Mouse (Mus musculus): ENCODE measurements around the gene Abhd14a. TPM values are rescaled to one million over a fixed set of nuclear protein-coding genes. Genes with fewer than 3 reads are reported as not detected.

Abhd14a gene
- total and polyA plus RNA-seq, 3 experiments: 22.8 to 48.7 TPM; not detected in 1

DNA sequence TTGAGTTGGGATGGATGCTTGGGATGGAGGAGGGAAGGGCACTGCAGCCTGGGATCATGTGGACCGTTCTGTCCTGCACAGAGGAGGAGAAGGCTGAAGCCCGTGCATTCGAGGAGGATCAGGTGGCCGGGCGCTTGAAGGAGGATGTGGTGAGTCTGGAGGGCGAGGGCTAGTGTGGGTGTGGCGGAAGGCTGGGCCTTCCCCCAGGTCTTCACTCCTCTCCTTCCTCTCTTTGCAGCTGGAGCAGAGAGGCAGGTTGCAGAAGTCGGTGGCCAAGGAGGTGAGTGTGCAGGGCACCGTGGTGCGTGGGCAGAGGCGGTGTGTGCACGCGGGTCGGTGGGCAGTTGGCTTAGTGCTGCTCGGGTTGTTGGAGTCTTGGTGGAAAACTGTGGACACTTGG is 33.6 kb upstream of the Abhd14a start:
- Histone ChIP-seq H3K9me3 (replicated peaks; ENCODE audit: insufficient read depth, low read length) (no peaks in the 10 kb centered on the region), H3K27me3 (ENCODE audit: control insufficient read depth in 1 of 2, insufficient read depth in 2 of 2, low read length in 2 of 2) (no peaks in the 10 kb centered on the region), H3K4me1 (ENCODE audit: control insufficient read depth in 1 of 2, insufficient read depth in 2 of 2, low read length in 2 of 2) (peaks cover 0 to 9% of the 10 kb centered on the region in 2 experiments; a peak in 3 of 4 replicates), H3K36me3 (ENCODE audit: control insufficient read depth in 1 of 2, insufficient read depth in 2 of 2, low read length in 2 of 2) (peaks cover 0 to 3% of the 10 kb centered on the region in 2 experiments; a peak in 3 of 4 replicates), H3K4me3 (ENCODE audit: control insufficient read depth in 1 of 2, insufficient read depth in 1 of 2, low read depth in 2 of 2, low read length in 2 of 2) (no peak overlapping the region), H3K9ac (ENCODE audit: control insufficient read depth, low read depth, low read length, poor library complexity, severe bottlenecking) (no peak overlapping the region), H3K27ac (ENCODE audit: control insufficient read depth, low read depth, low read length) (no peak overlapping the region), H3K79me2 (ENCODE audit: control insufficient read depth, insufficient read depth, low read length, poor library complexity) (peaks cover 27% of the 10 kb centered on the region)
- no peak for TF ChIP-seq MXI1 (IDR thresholded peaks at IDR 0.05; ENCODE audit: low read depth, low read length)
- TF ChIP-seq USF2 (IDR thresholded peaks at IDR 0.05; ENCODE audit: borderline replicate concordance in 1 of 2, insufficient read depth in 1 of 2, low read depth in 1 of 2, low read length in 2 of 2): no peak
- TF ChIP-seq HCFC1 (IDR thresholded peaks at IDR 0.05; ENCODE audit: low read depth, low read length): no peak
- no peak for TF ChIP-seq TCF12 (IDR thresholded peaks at IDR 0.05; ENCODE audit: low read depth, low read length)
- no peak for TF ChIP-seq JUND (IDR thresholded peaks at IDR 0.05; ENCODE audit: low read depth, low read length)
- TF ChIP-seq E2F4 (IDR thresholded peaks at IDR 0.05; ENCODE audit: borderline replicate concordance, low read depth, low read length): no peak
- no peak for TF ChIP-seq CTCF (IDR thresholded peaks at IDR 0.05 in 2 of 3, conservative IDR thresholded peaks at IDR 0.05 in 1 of 3; ENCODE audit: control insufficient read depth in 1 of 3, insufficient read depth in 1 of 3, low read depth in 2 of 3, low read length in 3 of 3, poor library complexity in 1 of 3, severe bottlenecking in 1 of 3)
- no peak for TF ChIP-seq RCOR1 (IDR thresholded peaks at IDR 0.05; ENCODE audit: low read depth, low read length)
- no peak for TF ChIP-seq MEF2A (IDR thresholded peaks at IDR 0.05; ENCODE audit: extremely low read depth, insufficient replicate concordance, low read depth, low read length, poor library complexity, severe bottlenecking)
- TF ChIP-seq RAD21 (IDR thresholded peaks at IDR 0.05; ENCODE audit: low read depth, low read length): no peak
- no peak for TF ChIP-seq POLR2AphosphoS5 (IDR thresholded peaks at IDR 0.05; ENCODE audit: borderline replicate concordance, low read depth, low read length)
- TF ChIP-seq NELFE (IDR thresholded peaks at IDR 0.05; ENCODE audit: low read depth, low read length): no peak
- no peak for TF ChIP-seq MAZ (IDR thresholded peaks at IDR 0.05; ENCODE audit: low read depth, low read length)
- no peak for TF ChIP-seq MYC (IDR thresholded peaks at IDR 0.05; ENCODE audit: low read depth, low read length)
- no peak for DNase-seq (ENCODE audit: low read depth, low spot score)

DNA sequence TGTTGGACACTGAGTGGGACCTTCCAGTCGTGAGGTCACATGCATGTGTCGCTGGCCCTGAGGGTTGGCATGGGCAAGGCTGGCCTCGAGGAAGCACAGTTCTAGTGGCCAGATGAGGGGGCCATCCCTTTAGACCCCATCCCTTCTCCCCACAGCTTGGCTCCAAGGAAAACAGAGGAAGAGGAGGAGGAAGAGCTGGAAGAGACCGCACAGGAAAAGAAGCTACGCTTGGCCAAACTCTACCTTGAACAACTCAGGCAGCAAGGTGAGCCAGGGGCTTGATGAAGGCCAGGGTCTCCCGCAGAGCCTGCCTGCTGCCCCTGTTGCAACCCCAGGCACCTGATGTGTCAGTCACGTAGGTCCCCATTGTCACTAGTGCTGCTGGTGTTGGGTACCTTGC is 33.1 kb upstream of the Abhd14a start:
- H3K27me3 ChIP-seq (ENCODE audit: control insufficient read depth in 1 of 2, insufficient read depth in 2 of 2, low read length in 2 of 2): no peaks in the 10 kb centered on the region
- H3K9me3 ChIP-seq (replicated peaks; ENCODE audit: insufficient read depth, low read length): no peaks in the 10 kb centered on the region
- H3K4me3 ChIP-seq (ENCODE audit: control insufficient read depth in 1 of 2, insufficient read depth in 1 of 2, low read depth in 2 of 2, low read length in 2 of 2): no peak overlapping the region
- peaks cover 27% of the 10 kb centered on the region for H3K79me2 ChIP-seq (ENCODE audit: control insufficient read depth, insufficient read depth, low read length, poor library complexity)
- peaks cover 0 to 3% of the 10 kb centered on the region in 2 experiments; a peak in 3 of 4 replicates for H3K36me3 ChIP-seq (ENCODE audit: control insufficient read depth in 1 of 2, insufficient read depth in 2 of 2, low read length in 2 of 2)
- TF ChIP-seq CTCF (IDR thresholded peaks at IDR 0.05 in 2 of 3, conservative IDR thresholded peaks at IDR 0.05 in 1 of 3; ENCODE audit: control insufficient read depth in 1 of 3, insufficient read depth in 1 of 3, low read depth in 2 of 3, low read length in 3 of 3, poor library complexity in 1 of 3, severe bottlenecking in 1 of 3) (no peak), MAFK (IDR thresholded peaks at IDR 0.05; ENCODE audit: borderline replicate concordance, low read depth, low read length) (no peak), ZKSCAN1 (IDR thresholded peaks at IDR 0.05; ENCODE audit: low read depth, low read length) (no peak), SMC3 (IDR thresholded peaks at IDR 0.05; ENCODE audit: low read depth, low read length) (no peak), MYB (IDR thresholded peaks at IDR 0.05; ENCODE audit: low read depth, low read length) (no peak), ELF1 (IDR thresholded peaks at IDR 0.05; ENCODE audit: low read depth, low read length) (no peak)
- H3K4me1 ChIP-seq (ENCODE audit: control insufficient read depth in 1 of 2, insufficient read depth in 2 of 2, low read length in 2 of 2): peaks cover 0 to 9% of the 10 kb centered on the region in 2 experiments; a peak in 3 of 4 replicates
- DNase-seq (ENCODE audit: low read depth, low spot score): no peak
- H3K9ac ChIP-seq (ENCODE audit: control insufficient read depth, low read depth, low read length, poor library complexity, severe bottlenecking): no peak overlapping the region
- no peak overlapping the region for H3K27ac ChIP-seq (ENCODE audit: control insufficient read depth, low read depth, low read length)

All from MEL (cell line).